Mouse (Mus musculus): ENCODE measurements around the gene Asic3.

Asic3 gene

GRCm38 (mm10) chr5:24423129-24424003, 10.2 kb downstream of the Asic3 start, which contains the start of the genes Cdk5 and Slc4a2:
Gene Cdk5 (minus strand): TSS chr5:24423530.
Gene Slc4a2 (plus strand): TSS chr5:24423837.
- DNase-seq (ENCODE audit: low read depth), result peak; percentile 98

- no peak for DNase-seq (ENCODE audit: low read depth)
These were observed 11.0 kb downstream of the Asic3 start for GRCm38 (mm10) chr5:24424004-24424781.

GRCm38 (mm10) chr5:24424861-24425411, 11.7 kb downstream of the Asic3 start:
- DNase-seq (ENCODE audit: low read depth), result peak; percentile 67

GRCm38 (mm10) chr5:24425421-24426036, 12.3 kb downstream of the Asic3 start:
- peak; percentile 45 for DNase-seq (ENCODE audit: low read depth)

GRCm38 (mm10) chr5:24426037-24426432, 12.8 kb downstream of the Asic3 start:
- DNase-seq (ENCODE audit: low read depth), result no peak

GRCm38 (mm10) chr5:24426556-24427284, 13.5 kb downstream of the Asic3 start:
- DNase-seq (ENCODE audit: low read depth), result no peak

- no peak for DNase-seq (ENCODE audit: low read depth)
These were observed 14.1 kb downstream of the Asic3 start for GRCm38 (mm10) chr5:24427285-24427633.

- no peak for DNase-seq (ENCODE audit: low read depth)
These were observed 14.8 kb downstream of the Asic3 start for GRCm38 (mm10) chr5:24427981-24428402.

- no peak for DNase-seq (ENCODE audit: low read depth)
These were observed 15.4 kb downstream of the Asic3 start for GRCm38 (mm10) chr5:24428596-24428995.

GRCm38 (mm10) chr5:24433993-24434392, 20.8 kb downstream of the Asic3 start:
- DNase-seq (ENCODE audit: low read depth), result no peak

- no peak for DNase-seq (ENCODE audit: low read depth)
These were observed 28.0 kb downstream of the Asic3 start for GRCm38 (mm10) chr5:24441187-24441586.

- no peak for DNase-seq (ENCODE audit: low read depth)
These were observed 28.8 kb downstream of the Asic3 start for GRCm38 (mm10) chr5:24442029-24442428.

GRCm38 (mm10) chr5:24443204-24443603, 30.0 kb downstream of the Asic3 start:
- DNase-seq (ENCODE audit: low read depth), result no peak

GRCm38 (mm10) chr5:24443927-24444326, 30.7 kb downstream of the Asic3 start:
- DNase-seq (ENCODE audit: low read depth), result no peak

GRCm38 (mm10) chr5:24444746-24445427, 31.7 kb downstream of the Asic3 start, which contains the start of gene Fastk:
Gene Fastk (minus strand): TSS chr5:24445287.
- peak; percentile 86 for DNase-seq (ENCODE audit: low read depth)

GRCm38 (mm10) chr5:24445428-24446080, 32.4 kb downstream of the Asic3 start:
- no peak for DNase-seq (ENCODE audit: low read depth)

GRCm38 (mm10) chr5:24446630-24447029, 33.4 kb downstream of the Asic3 start:
- DNase-seq (ENCODE audit: low read depth), result no peak

GRCm38 (mm10) chr5:24447624-24448298, 34.6 kb downstream of the Asic3 start, which contains the start of gene Tmub1:
Gene Tmub1 (minus strand): TSS chr5:24447854.
- DNase-seq (ENCODE audit: low read depth), result peak; percentile 72

GRCm38 (mm10) chr5:24451264-24452029, 38.3 kb downstream of the Asic3 start:
- peak; percentile 77 for DNase-seq (ENCODE audit: low read depth)

Data from c-Kit-positive CD71-positive TER-119-negative erythroid progenitor cells, embryonic 14.5 days (primary cell).